Mouse (Mus musculus) WW6 (cell line): ENCODE data around the gene Kdm8.
"Not testable (repeated sequence)": the region's sequence is repeated elsewhere in the genome, so short reads cannot be mapped to it uniquely, and the experiment has no call there.

ENCODE experiments used
- DNase-seq: peaks from one replicate; pipeline ENCODE4 v3.0.0-alpha.2; 2013; ENCODE audit warnings: low read depth, low spot score

Kdm8 gene

GRCm38 (mm10) chr7:125444464-125445401, at the start of gene Kdm8:
TSS of gene Kdm8 (plus strand) at chr7:125444676.
- DNase-seq = peak; percentile 55

GRCm38 (mm10) chr7:125398116-125398515, 46.4 kb upstream of the Kdm8 start:
- DNase-seq = no peak

- DNase-seq = no peak
Observed at GRCm38 (mm10) chr7:125398687-125399086, 45.8 kb upstream of the Kdm8 start.

- no peak for DNase-seq
Observed at GRCm38 (mm10) chr7:125407136-125407535, 37.3 kb upstream of the Kdm8 start.

GRCm38 (mm10) chr7:125415087-125415486, 29.4 kb upstream of the Kdm8 start:
- no peak for DNase-seq

GRCm38 (mm10) chr7:125415776-125416175, 28.7 kb upstream of the Kdm8 start:
- DNase-seq = no peak

GRCm38 (mm10) chr7:125416762-125417161, 27.7 kb upstream of the Kdm8 start:
- no peak for DNase-seq

- DNase-seq = peak; percentile 52
Observed at GRCm38 (mm10) chr7:125418413-125418812, 26.1 kb upstream of the Kdm8 start.

GRCm38 (mm10) chr7:125420190-125420589, 24.3 kb upstream of the Kdm8 start:
- no peak for DNase-seq

GRCm38 (mm10) chr7:125421911-125422310, 22.6 kb upstream of the Kdm8 start:
- DNase-seq = no peak

- DNase-seq = no peak
Observed at GRCm38 (mm10) chr7:125423056-125423455, 21.4 kb upstream of the Kdm8 start.

- DNase-seq = no peak
Observed at GRCm38 (mm10) chr7:125427492-125428090, 16.9 kb upstream of the Kdm8 start.

GRCm38 (mm10) chr7:125428381-125428780, 16.1 kb upstream of the Kdm8 start:
- no peak for DNase-seq

GRCm38 (mm10) chr7:125428816-125429500, 15.5 kb upstream of the Kdm8 start:
- not testable (repeated sequence) for DNase-seq

GRCm38 (mm10) chr7:125430170-125430842, 14.2 kb upstream of the Kdm8 start:
- no peak for DNase-seq

GRCm38 (mm10) chr7:125433874-125434273, 10.6 kb upstream of the Kdm8 start:
- DNase-seq = no peak

- no peak for DNase-seq
Observed at GRCm38 (mm10) chr7:125434666-125435290, 9.7 kb upstream of the Kdm8 start.

- DNase-seq = no peak
Observed at GRCm38 (mm10) chr7:125442323-125442722, 2.2 kb upstream of the Kdm8 start.

- no peak for DNase-seq
Observed at GRCm38 (mm10) chr7:125444076-125444463, 406 bp upstream of the Kdm8 start.

GRCm38 (mm10) chr7:125450678-125451077, 6.2 kb downstream of the Kdm8 start:
- no peak for DNase-seq

GRCm38 (mm10) chr7:125451078-125451477, 6.6 kb downstream of the Kdm8 start:
- no peak for DNase-seq
